Mouse (Mus musculus) heart, postnatal 0 days (tissue): ENCODE data around the gene Nedd8.
A peak's percentile ranks its signal among the peaks of the same experiment; 100 is the strongest.

Experiments
- CTCF ChIP-seq: IDR thresholded peaks from 2 replicates; pipeline ENCODE4 v1.5.1; 2016; ENCODE audit warnings: antibody characterized with exemption, control low read depth, low read depth
- EP300 ChIP-seq: IDR thresholded peaks from 2 replicates; pipeline ENCODE4 v1.6.1; 2016; ENCODE audit warnings: antibody characterized with exemption, low read depth

GRCm38 (mm10) chr14:55629312-55629711 lies 42.6 kb downstream of the Nedd8 start:
- TF ChIP-seq CTCF (peak; percentile 68), EP300 (no peak)
